Mouse (Mus musculus): ENCODE measurements around the gene Car9.

DNA sequence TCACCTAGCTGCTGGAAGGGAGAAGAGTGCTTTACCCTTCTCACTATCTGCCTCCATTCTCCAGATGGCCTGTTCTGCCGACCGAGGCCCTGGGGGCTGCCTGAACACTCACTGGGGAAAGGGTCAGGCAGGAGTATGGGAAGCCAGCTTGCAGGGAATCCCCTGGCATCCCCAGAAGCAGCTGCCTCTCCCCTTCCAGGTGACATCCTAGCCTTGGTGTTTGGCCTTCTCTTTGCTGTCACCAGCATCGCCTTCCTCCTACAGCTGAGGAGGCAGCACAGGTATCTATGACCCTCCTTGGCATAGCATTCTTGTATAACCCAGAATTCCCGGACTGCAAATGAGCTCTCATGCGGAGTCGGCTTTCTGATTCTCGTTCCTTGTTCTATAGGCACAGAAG is 5.9 kb downstream of the Car9 start:
- TF ChIP-seq CTCF (IDR thresholded peaks at IDR 0.05; ENCODE audit: borderline replicate concordance, insufficient read depth, low read length) = no peak
- TF ChIP-seq POLR2A (IDR thresholded peaks at IDR 0.05; ENCODE audit: low read depth, low read length) = no peak; the same call in 1 of the 2 replicates
